Mouse (Mus musculus) adrenal gland (tissue): ENCODE measurements around the gene Cartpt.

ENCODE experiments used
- intact Hi-C: fragments of 180-260 bp; cut with DNase I; formaldehyde crosslinking; loops from one replicate; pipeline ENCODE4 v1.15.1; 2025

Gene Cartpt

DNA sequence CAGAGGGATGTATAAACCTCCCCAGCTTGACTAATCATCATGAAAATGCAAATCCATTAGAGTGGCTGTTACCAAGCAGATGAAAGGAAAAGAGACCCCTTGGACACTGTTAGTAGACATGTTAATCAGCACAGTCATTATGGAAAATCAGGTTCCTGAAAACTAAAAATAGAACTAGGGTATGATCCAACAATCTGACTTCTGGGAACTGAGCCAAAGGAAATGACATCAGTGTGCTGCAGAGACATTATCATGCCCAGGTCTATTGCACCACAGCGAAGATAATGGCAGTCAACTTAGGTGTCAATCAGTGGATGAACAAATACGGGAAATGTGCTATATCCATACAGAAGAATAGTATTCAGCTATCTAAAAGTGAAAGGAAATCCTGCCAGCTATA is 43.0 kb downstream of the Cartpt start:
- intact Hi-C loops: loop anchor here (10.0 kb wide), 1 partner anchor 97 kb away; no protein-coding TSS in a partner anchor

DNA sequence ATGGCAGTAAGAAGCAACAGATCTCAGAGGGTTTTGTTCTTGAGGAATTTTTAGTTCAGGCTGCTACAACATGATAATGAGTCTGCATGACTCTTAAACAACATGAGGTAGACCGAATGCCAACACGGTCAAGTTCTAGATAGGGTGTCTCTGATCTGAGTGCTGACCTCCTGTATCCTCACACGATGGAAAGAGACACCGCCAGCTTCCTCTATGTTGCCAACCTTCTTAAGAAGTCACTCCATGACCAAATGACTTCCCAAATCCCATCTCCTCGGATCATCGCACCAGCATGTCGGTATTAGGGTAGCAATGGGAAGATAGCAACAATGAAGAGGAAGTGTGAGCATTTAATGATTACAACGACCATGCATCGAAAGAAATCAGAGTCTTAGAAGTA is 43.6 kb downstream of the Cartpt start:
- intact Hi-C loops: loop anchor here (10.0 kb wide), 1 partner anchor 97 kb away; no protein-coding TSS in a partner anchor

DNA sequence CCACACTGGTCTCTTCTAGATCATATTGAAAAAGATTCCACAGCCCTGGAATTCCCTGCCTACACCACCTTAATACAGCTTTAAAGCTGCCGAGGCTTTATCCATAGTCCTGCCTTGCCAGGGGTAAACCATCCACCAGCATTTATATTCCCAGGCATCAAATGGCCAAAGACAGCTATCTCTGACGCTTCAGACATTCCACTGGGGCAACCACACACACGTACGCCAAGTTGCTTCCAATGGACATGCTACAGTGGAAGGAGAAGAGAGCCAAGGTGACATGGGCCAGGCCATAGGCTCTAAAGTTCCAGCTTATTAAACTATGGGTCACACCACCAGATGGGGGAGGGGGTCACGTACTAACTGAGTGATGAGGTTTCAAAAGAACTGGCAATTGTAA is 45.7 kb downstream of the Cartpt start:
- intact Hi-C loops: loop anchor here (10.0 kb wide), 1 partner anchor 100 kb away; no protein-coding TSS in a partner anchor

DNA sequence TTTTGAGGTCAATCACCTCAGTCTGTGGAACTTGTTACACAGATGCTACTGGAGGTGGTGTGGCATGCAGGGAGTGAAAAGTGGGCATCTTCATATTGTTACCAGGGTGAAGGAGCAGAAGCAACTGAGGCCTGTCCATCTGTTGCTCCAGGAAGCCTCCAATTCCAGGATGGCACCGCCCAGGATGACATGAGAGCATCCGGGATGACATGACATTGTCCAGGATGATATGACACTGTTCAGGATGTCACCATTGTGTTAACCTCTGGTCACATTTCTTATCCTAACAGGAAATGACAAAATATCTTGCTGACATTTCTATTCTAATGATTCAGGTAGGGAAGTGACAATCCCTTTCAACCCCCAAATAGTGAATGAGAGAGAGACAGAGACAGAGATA is 47.8 kb downstream of the Cartpt start:
- intact Hi-C loops: loop anchor here (10.0 kb wide), 1 partner anchor 102 kb away; no protein-coding TSS in a partner anchor

DNA sequence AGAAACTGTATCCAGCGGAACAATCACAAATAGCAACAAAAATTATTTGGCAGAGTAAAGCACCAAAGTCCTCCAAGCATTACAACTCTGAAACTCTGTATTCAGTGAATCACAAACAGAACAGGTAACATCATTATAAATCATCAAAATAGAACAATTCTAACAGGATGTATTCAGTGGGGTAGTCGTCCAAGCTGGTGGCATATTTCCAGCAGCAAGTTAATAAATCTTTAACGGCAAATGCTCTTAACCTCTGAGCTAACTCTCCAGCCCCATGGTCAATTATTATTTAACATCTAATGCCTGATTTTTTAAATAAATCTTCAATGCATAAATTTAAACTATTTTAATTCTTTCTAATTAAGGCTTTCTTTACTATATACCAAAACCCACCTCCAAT is 48.5 kb downstream of the Cartpt start:
- intact Hi-C loops: loop anchor here (10.0 kb wide), 1 partner anchor 102 kb away; no protein-coding TSS in a partner anchor

DNA sequence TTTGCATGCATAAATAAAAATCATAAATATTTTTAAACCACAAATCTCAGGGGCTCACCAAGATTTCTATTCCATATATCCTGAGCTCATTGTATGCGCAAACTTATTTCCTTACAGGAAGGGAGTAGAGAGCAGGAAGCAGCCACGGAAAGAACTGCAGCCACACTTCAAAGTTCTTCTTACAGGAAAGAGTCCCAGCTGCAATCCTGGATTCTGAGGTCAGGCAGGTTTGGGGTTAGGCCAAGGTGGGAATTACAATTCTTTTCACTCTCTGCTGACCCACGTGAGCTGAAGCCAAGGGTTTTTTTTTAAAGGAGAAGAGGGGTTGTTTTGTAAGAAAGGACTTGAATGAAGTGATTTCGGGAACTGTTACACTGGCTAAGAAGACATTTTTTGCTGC is 49.9 kb downstream of the Cartpt start:
- intact Hi-C loops: loop anchor here (10.0 kb wide), 1 partner anchor 104 kb away; no protein-coding TSS in a partner anchor

DNA sequence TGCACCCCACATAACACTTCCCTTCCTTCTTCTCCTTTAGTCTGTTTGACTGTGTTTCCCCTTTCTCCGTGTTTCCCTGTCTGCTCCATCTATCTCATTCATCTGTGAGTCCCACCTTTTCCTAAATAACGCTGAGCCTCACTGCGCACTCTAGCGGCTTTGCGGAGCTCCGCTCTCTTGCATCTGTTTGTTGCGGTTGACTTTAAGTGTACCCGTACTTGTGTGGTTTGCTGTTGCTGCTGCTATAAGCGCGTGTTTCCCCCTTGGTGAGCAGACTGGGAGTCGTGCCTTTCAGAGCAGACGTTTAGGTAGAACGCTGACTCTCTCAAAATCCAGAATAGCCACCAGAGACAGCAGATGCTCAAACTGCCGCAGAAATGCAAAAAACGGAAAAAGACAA is 51.3 kb downstream of the Cartpt start:
- intact Hi-C loops: no loop called here
